Mouse (Mus musculus) right cerebral cortex, postnatal 25 days (tissue): ENCODE measurements around the gene Miga2.

Source experiments
- DNase-seq: peaks from one replicate; pipeline ENCODE4 v3.0.0; 2022

Gene Miga2

GRCm38 (mm10) chr2:30358533-30359531, 5.2 kb upstream of the Miga2 start, which contains the start of gene Sh3glb2:
TSS of gene Sh3glb2 (minus strand) at chr2:30359337.
- peak; percentile 87 for DNase-seq

DNA sequence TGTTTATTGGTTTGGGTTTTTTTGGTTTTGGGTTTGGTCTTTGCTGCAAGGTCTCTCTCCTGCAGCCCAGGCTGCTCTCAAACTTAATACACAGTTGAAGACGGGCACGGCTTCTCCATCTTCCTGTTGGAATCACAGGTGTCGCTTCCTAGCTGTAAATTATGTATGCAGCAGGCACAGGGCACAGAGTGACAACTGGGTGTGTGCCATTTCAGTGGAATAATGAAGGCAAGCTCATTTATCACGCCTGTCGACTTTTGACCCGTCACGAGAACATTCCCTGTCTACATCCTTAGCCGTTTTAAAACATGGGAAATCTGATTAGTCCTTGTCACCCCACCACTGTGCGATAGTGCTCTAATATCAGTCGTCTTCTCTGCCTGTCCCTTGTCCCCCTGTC, 3.4 kb upstream of the Miga2 start:
- DNase-seq, result no peak

- DNase-seq, result no peak
Measured at GRCm38 (mm10) chr2:30362865-30363264, 1.2 kb upstream of the Miga2 start.

DNA sequence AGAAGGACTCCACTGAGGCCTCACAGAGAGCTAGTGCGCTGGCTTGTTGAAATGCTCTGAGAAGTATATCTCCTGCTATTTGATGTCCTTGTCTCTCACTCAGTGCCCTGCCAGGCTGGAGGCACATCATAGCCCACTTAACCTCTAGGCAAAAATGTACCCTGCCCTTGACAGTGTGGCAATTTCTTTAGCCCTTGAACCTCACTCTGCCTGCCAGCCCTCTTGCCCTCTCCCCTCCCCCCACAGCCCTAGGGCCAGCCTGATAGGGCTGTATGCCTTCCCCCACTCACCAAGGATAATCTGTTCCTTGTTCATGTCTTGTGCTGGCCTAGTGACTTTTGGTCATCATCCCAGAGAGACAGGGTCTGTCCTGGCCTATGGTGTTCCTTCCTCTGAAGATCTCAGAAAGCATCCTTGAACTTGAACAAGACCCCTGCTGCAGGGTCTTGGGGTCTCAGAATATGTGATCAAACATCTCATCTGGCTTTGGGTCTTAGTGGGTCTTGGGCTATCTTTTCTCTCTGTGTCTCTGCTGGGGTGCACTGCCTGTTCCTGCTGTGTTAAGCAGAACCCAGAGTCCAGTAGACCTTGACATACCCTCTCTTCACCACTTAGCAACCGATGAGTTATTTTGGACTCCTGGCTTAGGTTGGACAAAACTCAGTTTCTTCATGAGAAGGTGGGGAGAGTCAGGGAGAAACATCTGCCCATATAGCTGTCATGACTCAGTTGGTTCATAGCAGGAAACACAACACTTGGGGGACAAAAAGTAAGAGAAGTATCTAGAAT, 1.4 kb downstream of the Miga2 start:
- DNase-seq, result no peak

- no peak for DNase-seq
Measured at GRCm38 (mm10) chr2:30366203-30366602, 2.2 kb downstream of the Miga2 start.

GRCm38 (mm10) chr2:30371544-30371943, 7.5 kb downstream of the Miga2 start:
- DNase-seq, result no peak

DNA sequence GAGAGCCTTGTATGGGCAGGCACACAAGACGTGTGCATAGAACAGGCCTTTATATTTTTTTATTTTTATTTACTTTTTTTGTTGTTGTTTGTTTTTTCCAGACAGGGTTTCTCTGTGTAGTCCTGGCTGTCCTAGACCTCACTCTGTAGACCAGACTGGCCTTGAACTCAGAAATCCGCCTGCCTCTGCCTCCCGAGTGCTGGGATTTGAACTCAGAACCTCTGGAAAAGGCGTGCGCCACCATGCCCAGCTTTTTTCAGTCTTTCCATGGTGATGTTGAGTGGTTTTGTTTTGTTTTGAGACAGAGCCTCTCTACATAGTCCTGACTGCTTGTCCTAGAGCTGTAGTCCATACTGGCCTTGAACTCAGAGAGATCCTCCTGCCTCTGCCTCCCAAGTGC, 8.7 kb downstream of the Miga2 start:
- DNase-seq, result no peak

DNA sequence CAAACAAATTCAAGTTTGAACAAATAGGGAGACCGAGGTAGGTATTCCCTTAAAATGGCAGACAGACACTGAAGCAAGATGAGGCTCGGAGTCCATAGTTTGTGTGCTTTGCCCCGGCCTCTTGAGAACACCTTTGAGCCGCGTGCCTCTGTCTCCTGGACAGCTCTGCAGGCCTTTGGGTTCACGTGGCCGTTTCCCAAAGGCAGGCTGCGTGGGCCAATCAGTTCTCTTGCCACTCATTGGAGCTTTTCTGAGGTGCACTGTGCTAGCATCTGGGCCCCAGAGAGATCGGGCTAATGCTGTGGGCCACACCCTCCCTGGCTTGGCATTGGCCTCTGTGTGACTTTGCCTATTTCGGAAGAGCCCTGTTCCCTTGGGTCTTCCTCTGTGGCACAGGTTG, 11.9 kb downstream of the Miga2 start:
- no peak for DNase-seq

DNA sequence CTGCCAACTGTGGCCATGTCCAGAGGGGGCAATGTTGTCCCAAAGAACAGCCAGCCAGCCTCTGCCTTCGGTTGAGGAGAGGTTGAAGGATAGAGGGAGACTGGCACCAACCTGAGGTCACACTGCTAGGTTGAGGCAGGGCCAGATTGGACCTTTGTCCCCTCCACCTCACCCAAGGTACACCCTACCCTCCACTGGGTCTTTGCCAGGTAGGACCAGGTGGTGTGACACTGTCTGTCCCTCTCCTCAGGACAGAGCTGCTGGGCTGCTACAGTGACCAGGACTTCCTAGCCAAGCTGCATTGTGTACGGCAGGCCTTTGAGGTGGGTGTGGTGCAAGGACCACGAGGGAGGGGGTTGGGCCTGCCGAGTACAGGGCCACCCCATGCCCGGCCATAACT, 13.7 kb downstream of the Miga2 start:
- no peak for DNase-seq

- no peak for DNase-seq
Measured at GRCm38 (mm10) chr2:30379307-30379706, 15.3 kb downstream of the Miga2 start.

GRCm38 (mm10) chr2:30380564-30381376, 16.7 kb downstream of the Miga2 start:
- no peak for DNase-seq

DNA sequence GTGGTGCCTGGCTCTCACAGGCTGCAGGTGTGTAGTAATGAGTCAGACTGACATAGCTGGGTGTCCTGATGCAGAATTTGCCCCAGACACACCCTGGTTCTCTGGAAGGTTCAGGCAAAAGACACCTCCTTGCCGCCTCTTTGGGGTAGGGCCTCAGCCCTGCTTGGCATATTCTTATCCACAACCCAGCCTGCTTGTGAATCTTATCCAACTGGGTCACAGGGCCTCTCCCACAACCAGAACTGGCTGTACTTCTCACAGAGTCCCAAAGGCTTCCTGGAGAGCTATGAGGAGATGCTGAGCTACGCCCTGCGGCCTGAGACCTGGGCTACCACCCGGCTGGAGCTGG, 17.3 kb downstream of the Miga2 start:
- no peak for DNase-seq

GRCm38 (mm10) chr2:30384814-30385213, 20.8 kb downstream of the Miga2 start:
- DNase-seq, result peak; percentile 35

DNA sequence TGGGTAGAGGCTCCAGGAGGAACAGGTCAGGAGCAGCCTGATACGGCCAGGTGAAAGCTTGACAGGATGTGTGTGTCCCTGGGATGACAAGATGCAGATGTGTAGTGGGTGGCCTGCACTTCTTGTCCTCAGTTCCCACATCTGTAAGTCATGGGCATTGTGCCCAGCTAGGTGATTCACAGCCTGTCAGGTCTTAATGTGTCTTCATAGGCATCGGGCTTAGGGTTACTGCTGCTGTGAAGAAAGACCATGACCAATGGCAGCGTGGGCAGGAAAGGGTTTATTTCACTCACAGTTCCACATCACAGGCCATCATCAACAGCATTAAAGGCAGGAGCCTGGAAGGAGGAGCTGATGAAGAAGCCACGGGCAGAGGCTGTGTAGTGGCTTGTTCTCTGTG, 21.6 kb downstream of the Miga2 start:
- no peak for DNase-seq

- no peak for DNase-seq
Measured at GRCm38 (mm10) chr2:30386913-30387312, 22.9 kb downstream of the Miga2 start.

DNA sequence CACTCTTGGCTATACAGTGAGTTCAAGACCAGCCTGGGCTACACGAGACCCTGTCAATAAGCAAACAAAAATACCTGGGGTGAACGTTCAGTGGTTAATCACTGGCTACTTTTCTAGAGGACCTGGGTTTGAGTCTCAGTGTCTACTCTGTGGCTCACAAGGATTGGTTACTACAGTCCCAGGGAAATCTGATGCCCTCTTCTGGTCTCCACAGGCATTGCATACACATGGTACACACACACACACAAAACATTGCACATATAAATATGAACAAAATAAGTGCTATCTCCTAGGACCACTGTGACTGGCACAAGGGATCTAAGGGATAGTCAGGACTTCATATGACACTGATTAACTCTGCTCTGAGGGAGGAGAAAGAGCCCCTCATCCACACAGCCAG, 25.0 kb downstream of the Miga2 start:
- no peak for DNase-seq

- DNase-seq, result peak; percentile 99
Measured at GRCm38 (mm10) chr2:30392114-30392576, 28.1 kb downstream of the Miga2 start, which contains the start of gene Dolpp1. TSS of gene Dolpp1 (plus strand) at chr2:30392254.

DNA sequence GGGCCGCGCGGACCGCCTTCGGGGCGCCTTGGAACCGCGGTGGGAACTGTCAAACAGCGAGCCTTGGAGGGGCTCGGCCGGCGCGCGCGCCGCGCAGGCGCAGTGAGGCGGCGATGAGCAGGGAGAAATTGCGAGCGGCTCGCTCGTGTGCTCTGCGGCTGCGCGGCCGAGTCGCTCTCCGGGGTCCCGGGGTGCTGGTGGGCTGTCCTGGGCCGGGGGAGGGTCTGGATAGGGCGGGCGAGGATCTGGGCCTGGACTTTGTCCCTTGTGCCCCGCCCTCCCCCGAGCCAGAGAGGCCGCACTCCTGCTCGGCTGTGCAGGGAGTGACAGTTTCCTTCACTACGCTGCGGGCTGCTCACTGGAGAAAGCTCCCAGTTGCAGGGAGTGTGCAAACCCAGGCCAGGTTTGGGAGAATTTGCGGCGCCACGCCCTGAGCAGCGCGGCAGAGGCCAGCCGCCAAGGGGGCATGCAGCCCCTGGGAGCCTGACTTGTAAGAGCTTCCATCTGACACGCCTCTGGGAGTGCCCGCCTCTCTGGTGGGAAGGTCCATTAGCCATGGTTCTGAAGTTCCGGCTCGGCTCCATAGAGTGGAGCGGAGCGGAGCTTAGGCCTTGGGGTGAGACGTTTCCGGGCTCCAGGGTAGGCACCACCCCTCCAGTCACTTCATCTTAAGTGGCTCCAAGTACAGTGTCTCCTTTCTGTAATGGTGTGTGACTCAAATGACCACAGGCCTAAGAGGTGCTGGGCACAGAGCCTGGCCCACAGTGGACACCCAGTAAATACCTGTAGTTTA, 28.7 kb downstream of the Miga2 start:
- no peak for DNase-seq

- no peak for DNase-seq
Measured at GRCm38 (mm10) chr2:30393370-30393656, 29.3 kb downstream of the Miga2 start.

- DNase-seq, result no peak
Measured at GRCm38 (mm10) chr2:30395757-30396156, 31.7 kb downstream of the Miga2 start.

GRCm38 (mm10) chr2:30396246-30396645, 32.2 kb downstream of the Miga2 start:
- no peak for DNase-seq

- DNase-seq, result no peak
Measured at GRCm38 (mm10) chr2:30397986-30398512, 34.0 kb downstream of the Miga2 start.
